ENCODE assay signal across 8 mouse cellular contexts in genomic region chr6:128424269-128425019, GRCm38 (mm10). TPM values are rescaled to one million over a fixed set of nuclear protein-coding genes. Genes with fewer than 3 reads are reported as not detected.
DNase-seq lines count a peak whose midpoint lies in the region; ATAC-seq lines count a peak whose summit lies in the region.

Gene Itfg2, minus strand, starts transcription at chr6:128424931.

- no peaks in the 10 kb centered on the region for H3K27me3 ChIP-seq in forebrain, embryonic 11.5 days (ENCODE audit: control insufficient read depth, insufficient read depth, low read length)
- H3K27me3 ChIP-seq in heart, embryonic 16.5 days (ENCODE audit: control insufficient read depth, insufficient read depth, low read length): no peaks in the 10 kb centered on the region
- H3K27me3 ChIP-seq in liver, embryonic 15.5 days: no peaks in the 10 kb centered on the region
- no peaks in the 10 kb centered on the region for H3K27me3 ChIP-seq in neural tube, embryonic 12.5 days (replicated peaks)

- H3K4me2 ChIP-seq in forebrain, embryonic 11.5 days (ENCODE audit: low read depth, low read length, severe bottlenecking): peak within 1 kb of the TSS; percentile 45
- peak within 1 kb of the TSS; percentile 77 for H3K4me2 ChIP-seq in heart, embryonic 16.5 days (ENCODE audit: low read depth, low read length)
- H3K4me2 ChIP-seq in liver, embryonic 15.5 days: peak within 1 kb of the TSS; percentile 79
- H3K4me2 ChIP-seq in neural tube, embryonic 12.5 days (replicated peaks): peak within 1 kb of the TSS; percentile 72

- no peaks in the 10 kb centered on the region; the same call in 1 of the 2 replicates for H3K4me1 ChIP-seq in forebrain, embryonic 11.5 days (replicated peaks; ENCODE audit: control insufficient read depth, insufficient read depth, low read length)
- peaks cover 4% of the 10 kb centered on the region; the same call in 1 of the 2 replicates for H3K4me1 ChIP-seq in heart, embryonic 16.5 days (ENCODE audit: control insufficient read depth, insufficient read depth, low read length)
- peaks cover 28% of the 10 kb centered on the region for H3K4me1 ChIP-seq in liver, embryonic 15.5 days (replicated peaks)
- no peaks in the 10 kb centered on the region for H3K4me1 ChIP-seq in neural tube, embryonic 12.5 days

- peaks cover 5% of the 10 kb centered on the region; the same call in 1 of the 2 replicates for H3K36me3 ChIP-seq in forebrain, embryonic 11.5 days (ENCODE audit: control insufficient read depth, insufficient read depth, low read length)
- peaks cover 13% of the 10 kb centered on the region for H3K36me3 ChIP-seq in heart, embryonic 16.5 days (ENCODE audit: control insufficient read depth, insufficient read depth)
- H3K36me3 ChIP-seq in liver, embryonic 15.5 days (replicated peaks): peaks cover 14% of the 10 kb centered on the region
- H3K36me3 ChIP-seq in neural tube, embryonic 12.5 days: peaks cover 19% of the 10 kb centered on the region

- H3K9ac ChIP-seq in forebrain, embryonic 11.5 days (ENCODE audit: low read length): peak within 1 kb of the TSS; percentile 74
- peak within 1 kb of the TSS; percentile 74 for H3K9ac ChIP-seq in heart, embryonic 16.5 days (ENCODE audit: low read length)
- H3K9ac ChIP-seq in liver, embryonic 15.5 days: peak within 1 kb of the TSS; percentile 64
- peak within 1 kb of the TSS; percentile 65 for H3K9ac ChIP-seq in neural tube, embryonic 12.5 days

- peak within 1 kb of the TSS; percentile 89 for H3K27ac ChIP-seq in forebrain, embryonic 11.5 days (ENCODE audit: low read depth, low read length)
- peak within 1 kb of the TSS; percentile 88 for H3K27ac ChIP-seq in heart, embryonic 16.5 days (ENCODE audit: low read length)
- peak within 1 kb of the TSS; percentile 90 for H3K27ac ChIP-seq in liver, embryonic 15.5 days (replicated peaks)
- peak within 1 kb of the TSS; percentile 85 for H3K27ac ChIP-seq in neural tube, embryonic 12.5 days

- peak; percentile 94 to 96 for DNase-seq in CD8-positive naive resting alpha-beta T cell, adult 2 months (ENCODE audit: low read depth in 2 of 2, low spot score in 2 of 2)
- peak; percentile 92 for DNase-seq in c-Kit-positive CD71-negative TER-119-negative erythroid progenitor cells, embryonic 14.5 days (ENCODE audit: low read depth)
- peak; percentile 96 for DNase-seq in forebrain, embryonic 11.5 days (ENCODE audit: low spot score)
- peak; percentile 96 to 97 for DNase-seq in kidney, postnatal 36 days
- peak; percentile 94 for DNase-seq in telencephalon, adult 2 months (ENCODE audit: low read depth, low spot score)

- whole genome bisulfite sequencing in forebrain, embryonic 11.5 days: under 1% methylated on average over 42 of the region's 42 CpGs
- under 1% methylated on average over 42 of the region's 42 CpGs for WGBS in heart, embryonic 16.5 days
- WGBS in liver, embryonic 15.5 days (ENCODE audit: insufficient replicate concordance): under 1% methylated on average over 42 of the region's 42 CpGs
- WGBS in neural tube, embryonic 12.5 days: under 1% methylated on average over 42 of the region's 42 CpGs

- H3K9me3 ChIP-seq in forebrain, embryonic 11.5 days (ENCODE audit: control insufficient read depth, low read length): no peaks in the 10 kb centered on the region
- no peaks in the 10 kb centered on the region for H3K9me3 ChIP-seq in heart, embryonic 16.5 days (replicated peaks; ENCODE audit: control insufficient read depth, low read length)
- H3K9me3 ChIP-seq in liver, embryonic 15.5 days (replicated peaks): no peaks in the 10 kb centered on the region
- no peaks in the 10 kb centered on the region for H3K9me3 ChIP-seq in neural tube, embryonic 12.5 days

- peak within 1 kb of the TSS; percentile 51 for H3K4me3 ChIP-seq in forebrain, embryonic 11.5 days (ENCODE audit: low read depth, low read length)
- H3K4me3 ChIP-seq in heart, embryonic 16.5 days (ENCODE audit: low read length): peak within 1 kb of the TSS; percentile 76
- peak within 1 kb of the TSS; percentile 75 for H3K4me3 ChIP-seq in liver, embryonic 15.5 days (replicated peaks)
- H3K4me3 ChIP-seq in neural tube, embryonic 12.5 days: peak within 1 kb of the TSS; percentile 58

- peak; percentile 95 for ATAC-seq in forebrain, embryonic 11.5 days (replicated peaks; ENCODE audit: low FRiP score)
- peak; percentile 97 for ATAC-seq in heart, embryonic 16.5 days (replicated peaks; ENCODE audit: extremely low read depth, insufficient read depth, low FRiP score)
- peak; percentile 94 for ATAC-seq in liver, embryonic 15.5 days (ENCODE audit: insufficient read depth)
- ATAC-seq in neural tube, embryonic 12.5 days (ENCODE audit: low FRiP score, low read depth): peak; percentile 94

RNA-seq across cellular contexts. Expression of gene Itfg2, which starts in this region (rescaled TPM):
- 34.6 and 35.3 TPM in 2 replicates for polyA plus RNA-seq in forebrain, embryonic 11.5 days (2014; fragmentation: Nextera tagmentation; extraction: Ambion mirVana)
- polyA plus RNA-seq in heart, embryonic 16.5 days (2015; fragmentation: Nextera tagmentation; extraction: Ambion mirVana): 28.4 and 35.6 TPM in 2 replicates
- 12.1 and 13.9 TPM in 2 replicates for polyA plus RNA-seq in liver, embryonic 15.5 days (2015; fragmentation: Nextera tagmentation; extraction: Ambion mirVana)
- 38.6 and 38.8 TPM in 2 replicates for polyA plus RNA-seq in neural tube, embryonic 12.5 days (2016; fragmentation: Nextera tagmentation; extraction: Ambion mirVana)

Comparison
In these comparisons a context has a peak if more than half of its experiments do, and no peak if none do; other contexts are left out.
1. Peak in every context shown above with its lines: DNase-seq, ATAC-seq, H3K4me3 ChIP-seq and H3K27ac ChIP-seq.